Mouse (Mus musculus) naive thymus-derived CD4-positive, alpha-beta T cell, adult 5 months (primary cell): ENCODE data around the gene Acyp2. TPM values are rescaled to one million over a fixed set of nuclear protein-coding genes. Genes with fewer than 3 reads are reported as not detected.

Source experiments
- polyA plus RNA-seq: library from polyadenylated mRNA; unstranded; fragments of 100-300 nt; shearing (Covaris generic); gene quantifications from one replicate; pipeline ENCODE4 v1.2.1, GENCODE M21; 2017

Acyp2 gene
- polyA plus RNA-seq, result not detected

DNA sequence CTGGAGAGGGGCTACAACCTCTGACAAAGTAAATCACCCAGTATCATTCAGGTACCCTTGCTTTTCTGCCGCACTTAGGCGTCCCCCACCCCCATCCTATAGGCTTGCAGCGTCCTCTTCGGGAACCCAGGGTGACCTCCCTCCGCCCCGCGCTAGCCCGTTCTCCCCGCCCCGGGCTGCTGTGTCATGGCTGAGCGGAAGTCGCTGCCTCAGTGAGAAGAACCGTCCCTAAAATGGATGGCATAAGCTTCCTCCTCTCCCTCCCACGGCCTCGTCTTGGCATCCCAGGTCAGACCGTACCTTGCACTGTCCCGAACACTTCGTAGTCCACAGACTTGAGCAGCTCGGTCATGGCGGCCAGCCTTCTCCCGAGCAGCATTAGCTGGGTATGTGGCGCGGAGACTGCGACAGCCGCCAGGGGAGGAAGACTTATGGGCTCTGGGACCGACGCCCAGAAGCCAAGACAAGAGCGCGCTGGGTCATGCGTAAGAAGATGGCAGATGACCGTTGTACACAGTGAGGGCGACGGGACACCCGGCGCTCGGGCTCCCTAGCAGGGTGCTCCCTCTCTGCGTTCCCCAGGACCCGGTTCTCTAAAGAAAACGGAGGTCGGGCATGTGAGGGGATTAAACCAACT lies at the start of gene Acyp2:
Acyp2 (minus strand) TSS at position 587 of the 637 bp plus-strand sequence.

DNA sequence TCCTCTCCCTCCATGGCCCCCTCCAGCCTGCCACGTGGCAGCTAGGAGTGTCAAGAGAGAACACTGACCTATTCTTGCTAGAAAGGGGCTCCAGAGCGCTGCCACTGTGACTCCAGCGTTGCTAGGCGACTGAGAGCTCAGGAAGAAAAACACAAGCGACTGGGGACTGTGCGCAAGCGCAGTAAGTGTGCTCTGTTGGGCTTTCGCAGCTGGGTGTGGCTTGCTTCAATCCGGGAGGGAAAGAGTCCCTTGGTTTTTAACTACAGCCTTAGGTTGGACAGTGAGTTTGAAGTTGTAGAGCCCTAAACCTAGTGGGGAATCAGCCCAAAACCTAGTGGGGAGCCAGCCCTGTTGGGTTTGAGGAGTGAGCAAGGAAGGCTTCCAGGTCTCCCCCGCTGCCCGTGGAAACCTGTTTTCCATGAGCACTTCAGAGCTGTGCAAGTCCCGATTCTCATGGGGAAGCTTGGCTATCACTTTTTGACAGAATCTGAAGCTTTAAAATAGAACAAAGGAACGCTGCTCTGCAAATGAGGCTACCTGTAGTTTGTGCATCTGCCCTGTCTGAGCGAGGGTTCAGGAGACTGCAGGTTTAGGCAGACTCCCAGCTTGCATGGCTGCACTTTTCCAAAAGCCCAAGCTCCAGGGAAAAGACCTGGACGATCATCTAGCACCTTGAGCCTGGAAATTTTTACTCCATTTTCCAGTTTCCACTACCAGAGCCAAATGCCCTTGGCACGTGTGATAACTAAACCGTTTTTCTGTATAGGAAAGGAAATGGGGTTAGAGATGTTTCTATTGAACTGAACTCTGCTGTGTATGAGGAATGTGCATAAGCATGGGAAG lies 177.4 kb downstream of the Acyp2 start, which contains the start of gene 4930505A04Rik:
4930505A04Rik (minus strand) TSS at position 77 of the 843 bp plus-strand sequence.

Other genes with a start within 250 kb of the Acyp2 start
- gene 4930505A04Rik, start 177.8 kb downstream of the Acyp2 start, polyA plus RNA-seq, result not detected
- 18.9 TPM for gene Psme4, start 122.1 kb upstream of the Acyp2 start, polyA plus RNA-seq
- not detected for gene Gpr75, start 235.8 kb upstream of the Acyp2 start, polyA plus RNA-seq
- gene Asb3, start 235.8 kb upstream of the Acyp2 start, polyA plus RNA-seq, result 37.2 TPM